Mouse (Mus musculus): ENCODE measurements around the gene Slc47a2.
"Not testable (repeated sequence)": the region's sequence is repeated elsewhere in the genome, so short reads cannot be mapped to it uniquely, and the experiment has no call there.

The Slc47a2 gene

GRCm38 (mm10) chr11:61341971-61342370 lies 689 bp downstream of the Slc47a2 start:
- DNase-seq (ENCODE audit: extremely low read depth, low read depth): no peak

DNA sequence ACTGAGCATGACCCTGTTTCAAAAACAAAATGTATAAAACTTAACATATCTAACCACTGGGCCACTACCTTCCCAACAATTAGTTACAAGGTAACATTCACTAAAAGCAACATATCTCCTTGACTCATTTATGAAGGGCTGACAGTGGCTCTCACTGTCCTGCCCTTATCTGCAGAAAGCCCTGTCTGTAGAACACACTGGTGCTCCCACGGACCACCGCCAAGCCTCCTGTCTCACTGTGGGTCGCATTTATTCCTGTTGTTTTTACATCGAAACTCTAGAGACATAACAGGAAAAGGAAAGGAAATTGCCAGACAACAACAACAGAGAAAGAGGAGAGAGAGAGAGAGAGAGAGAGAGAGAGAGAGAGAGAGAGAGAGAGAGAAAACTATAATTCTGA lies 1.4 kb downstream of the Slc47a2 start:
- no peak for DNase-seq (ENCODE audit: extremely low read depth, low read depth)

- no peak for DNase-seq (ENCODE audit: extremely low read depth, low read depth)
Observed at GRCm38 (mm10) chr11:61340374-61340773, 2.3 kb downstream of the Slc47a2 start.

DNA sequence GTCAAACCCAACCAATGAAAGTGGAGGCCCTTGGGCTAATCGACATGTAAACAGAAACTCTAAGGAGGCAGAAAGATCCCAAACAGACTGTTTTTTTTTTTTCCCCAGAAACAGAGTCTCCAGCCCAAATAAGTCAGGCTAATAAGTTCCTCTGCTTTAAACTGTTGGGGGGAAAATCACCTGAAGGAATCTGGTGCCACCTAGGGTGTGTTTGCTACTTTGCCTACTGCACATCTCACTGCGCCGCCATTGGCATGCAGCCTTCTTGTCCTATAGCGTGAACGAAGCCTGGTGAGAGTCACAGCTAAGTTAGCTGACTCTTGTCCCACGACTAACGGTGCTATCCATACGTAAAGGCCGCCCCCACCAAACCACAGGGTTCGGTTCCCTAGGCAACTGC lies 5.1 kb downstream of the Slc47a2 start:
- DNase-seq (ENCODE audit: extremely low read depth, low read depth): no peak

GRCm38 (mm10) chr11:61320904-61321687 lies 21.6 kb downstream of the Slc47a2 start:
- DNase-seq (ENCODE audit: extremely low read depth, low read depth): peak; percentile 27

GRCm38 (mm10) chr11:61319923-61320567 lies 22.6 kb downstream of the Slc47a2 start:
- peak; percentile 74 for DNase-seq (ENCODE audit: extremely low read depth, low read depth)

DNA sequence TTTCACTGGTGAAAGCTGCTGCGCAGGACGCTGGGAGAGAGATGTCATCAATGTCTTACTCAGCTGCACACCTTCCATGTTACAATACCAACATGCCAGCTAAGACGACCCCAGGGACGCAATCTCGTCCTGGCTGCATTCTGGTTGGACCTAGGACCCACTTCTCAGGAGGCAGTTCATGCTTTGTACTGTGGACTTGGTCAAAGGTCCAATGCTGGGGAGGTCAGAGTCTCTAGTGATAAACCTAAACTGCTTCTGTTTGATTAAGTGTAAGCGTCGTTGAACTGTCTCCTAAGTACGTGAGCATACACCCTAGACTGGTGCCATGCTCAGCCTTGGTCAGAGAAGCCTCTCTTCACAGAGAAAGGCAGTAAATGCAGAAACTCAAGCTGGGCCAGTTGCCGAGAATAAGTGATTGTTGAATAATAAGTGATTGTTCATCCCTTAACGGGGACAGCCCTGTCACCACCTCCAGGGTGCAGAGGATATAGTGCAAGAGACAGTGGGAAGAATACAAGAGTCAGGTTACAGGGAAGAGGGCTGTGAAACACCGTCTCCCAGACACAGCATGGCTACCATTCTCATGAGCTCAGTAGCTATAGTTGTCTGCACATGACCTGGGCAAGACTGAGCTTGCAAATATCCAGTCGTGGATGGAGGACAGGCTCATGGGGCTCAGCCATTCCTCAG lies 23.3 kb downstream of the Slc47a2 start:
- no peak for DNase-seq (ENCODE audit: extremely low read depth, low read depth)

GRCm38 (mm10) chr11:61316864-61317263 lies 25.8 kb downstream of the Slc47a2 start:
- DNase-seq (ENCODE audit: extremely low read depth, low read depth): no peak

DNA sequence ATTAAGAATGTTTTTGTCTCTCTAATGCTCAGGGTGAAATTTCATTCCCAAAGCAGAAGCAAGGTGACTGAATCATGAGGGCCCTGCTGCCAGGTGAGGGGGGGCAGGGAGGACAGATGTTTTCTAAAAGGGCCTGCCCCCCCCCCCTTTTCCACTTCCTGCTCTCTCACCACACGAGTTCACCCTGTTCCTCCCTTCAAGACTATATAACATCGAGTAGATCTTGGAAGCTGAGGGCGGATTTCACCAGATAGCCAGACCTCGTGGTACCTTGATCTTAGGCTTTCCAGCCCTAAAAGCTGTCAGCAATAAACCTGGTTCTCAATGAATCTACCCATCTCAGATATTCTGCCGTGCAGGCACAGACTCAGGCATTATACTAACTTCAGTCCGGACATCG lies 32.3 kb downstream of the Slc47a2 start:
- DNase-seq (ENCODE audit: extremely low read depth, low read depth): no peak

GRCm38 (mm10) chr11:61309831-61310230 lies 32.8 kb downstream of the Slc47a2 start:
- no peak for DNase-seq (ENCODE audit: extremely low read depth, low read depth)

GRCm38 (mm10) chr11:61307795-61308194 lies 34.9 kb downstream of the Slc47a2 start:
- DNase-seq (ENCODE audit: extremely low read depth, low read depth): no peak

DNA sequence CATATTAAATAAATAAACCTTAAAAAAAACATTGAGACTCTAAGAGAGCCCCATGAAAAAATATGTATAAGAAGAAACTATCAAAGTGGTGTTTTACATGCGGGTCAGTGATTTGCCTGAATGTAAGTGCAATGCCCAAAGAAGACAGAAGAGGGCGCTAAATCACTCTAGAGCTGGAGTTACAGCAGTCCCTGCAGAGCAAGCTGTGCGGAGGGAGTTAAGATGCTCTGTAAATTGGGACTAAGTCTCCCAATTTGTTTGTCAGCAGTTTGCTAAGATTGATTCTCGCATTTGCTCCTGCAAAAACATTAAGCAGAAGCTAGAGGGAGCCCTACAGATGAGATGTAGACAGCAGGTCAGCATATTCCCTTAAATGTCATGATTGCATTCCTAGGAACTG lies 37.3 kb downstream of the Slc47a2 start:
- DNase-seq (ENCODE audit: extremely low read depth, low read depth): peak; percentile 70

- not testable (repeated sequence) for DNase-seq (ENCODE audit: extremely low read depth, low read depth)
Observed at GRCm38 (mm10) chr11:61304535-61304934, 38.1 kb downstream of the Slc47a2 start.

- DNase-seq (ENCODE audit: extremely low read depth, low read depth): no peak
Observed at GRCm38 (mm10) chr11:61300716-61301392, 41.8 kb downstream of the Slc47a2 start.

GRCm38 (mm10) chr11:61300205-61300604 lies 42.5 kb downstream of the Slc47a2 start:
- no peak for DNase-seq (ENCODE audit: extremely low read depth, low read depth)

- DNase-seq (ENCODE audit: extremely low read depth, low read depth): no peak
Observed at GRCm38 (mm10) chr11:61297901-61298300, 44.8 kb downstream of the Slc47a2 start.

GRCm38 (mm10) chr11:61297326-61297725 lies 45.3 kb downstream of the Slc47a2 start:
- no peak for DNase-seq (ENCODE audit: extremely low read depth, low read depth)

GRCm38 (mm10) chr11:61296556-61296955 lies 46.1 kb downstream of the Slc47a2 start:
- DNase-seq (ENCODE audit: extremely low read depth, low read depth): no peak

DNA sequence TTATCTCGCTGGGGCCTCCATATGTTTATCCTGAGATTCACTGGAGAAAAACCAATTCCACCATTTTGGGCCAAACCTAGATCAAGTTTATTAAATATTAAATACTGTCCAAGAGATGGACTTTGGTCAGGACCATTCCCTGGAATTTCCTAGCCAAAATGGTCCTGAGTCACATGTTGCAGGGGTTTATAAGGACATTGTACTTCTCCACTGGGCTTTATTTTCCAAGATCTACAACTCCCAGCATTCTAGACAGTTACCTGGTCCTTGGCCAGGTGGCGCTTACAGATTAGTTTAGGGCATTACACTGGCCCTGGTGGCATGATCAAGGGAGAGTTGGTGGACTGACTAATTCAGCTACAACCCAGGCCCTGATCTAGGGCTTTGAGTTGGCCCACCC lies 47.1 kb downstream of the Slc47a2 start:
- DNase-seq (ENCODE audit: extremely low read depth, low read depth): no peak

- DNase-seq (ENCODE audit: extremely low read depth, low read depth): no peak
Observed at GRCm38 (mm10) chr11:61294431-61294830, 48.2 kb downstream of the Slc47a2 start.

- DNase-seq (ENCODE audit: extremely low read depth, low read depth): no peak
Observed at GRCm38 (mm10) chr11:61293251-61293650, 49.4 kb downstream of the Slc47a2 start.

DNA sequence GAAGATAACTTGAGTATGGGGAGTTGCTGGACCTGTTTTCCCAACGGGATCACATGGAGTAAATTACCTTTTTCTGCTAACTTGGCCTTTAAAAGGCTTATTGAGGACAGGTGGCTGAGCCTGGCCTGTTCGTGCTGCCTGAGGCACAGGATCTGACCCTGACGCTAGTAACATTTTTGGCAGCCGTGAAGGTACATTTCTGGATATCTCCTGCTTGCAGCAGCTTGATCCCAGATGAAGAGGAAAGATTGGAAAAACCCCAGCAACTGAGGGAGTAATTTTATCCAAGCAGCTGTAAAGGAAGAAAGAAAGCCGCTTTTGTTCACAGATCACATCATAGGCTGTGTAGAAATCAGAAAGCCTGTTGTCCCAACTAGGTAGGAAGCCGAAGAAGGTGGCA lies 58.3 kb downstream of the Slc47a2 start:
- DNase-seq (ENCODE audit: extremely low read depth, low read depth): no peak

Measured in MEL-GATA-1-ER (cell line).